Comparison of ENCODE assay signal across 8 mouse cellular contexts in the genomic region with DNA sequence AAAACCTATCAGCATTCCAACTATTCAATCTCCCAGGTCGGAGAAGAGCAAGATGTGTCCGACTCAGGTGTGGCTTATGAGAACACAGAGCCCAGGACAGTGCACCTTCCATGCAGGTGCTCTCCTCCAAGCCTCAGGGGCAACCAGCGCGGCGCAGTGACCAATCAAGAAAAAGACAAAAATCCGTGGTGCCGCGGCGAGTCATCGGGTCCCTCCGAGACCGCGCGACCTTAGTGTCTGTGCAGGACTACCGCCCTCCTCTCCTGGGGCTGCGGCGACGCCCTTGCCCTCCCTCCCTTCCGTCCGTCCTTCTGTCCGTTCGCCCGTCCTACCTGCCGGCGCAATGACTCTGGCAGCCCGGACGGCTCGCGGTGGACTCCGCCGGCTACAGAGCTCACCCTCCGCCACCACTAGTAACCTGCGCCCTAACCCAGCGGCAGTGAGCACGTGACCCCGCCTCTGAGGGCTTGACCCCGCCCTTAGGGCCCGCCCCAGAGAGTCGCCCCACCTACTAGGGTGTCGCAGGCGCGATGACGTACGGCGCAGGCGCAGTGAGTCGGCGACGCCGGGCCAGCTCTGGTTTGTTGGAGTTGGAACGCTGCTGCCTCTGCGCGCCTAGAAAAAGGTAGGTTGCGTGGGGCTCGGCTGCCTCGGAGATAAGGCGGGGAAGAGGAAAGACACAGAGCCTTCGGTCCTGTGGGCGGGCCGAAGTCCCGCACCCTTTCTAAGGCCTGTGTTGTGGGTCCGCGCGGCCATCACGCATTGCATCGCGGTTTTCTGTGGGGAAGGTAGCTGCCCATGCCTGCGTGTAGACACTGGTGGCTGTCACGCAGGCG. TPM values are rescaled to one million over a fixed set of nuclear protein-coding genes. Genes with fewer than 3 reads are reported as not detected.
DNase-seq lines count a peak whose midpoint lies in the region; ATAC-seq and TF ChIP-seq lines count a peak whose summit lies in the region.

A gene (minus strand): TSS at position 455 of the 836 bp plus-strand sequence.
A gene (plus strand): TSS at position 500 of the 836 bp plus-strand sequence.

- H3K9me3 ChIP-seq in embryonic facial prominence, embryonic 13.5 days: no peaks in the 10 kb centered on the region
- no peaks in the 10 kb centered on the region for H3K9me3 ChIP-seq in limb, embryonic 13.5 days
- no peaks in the 10 kb centered on the region for H3K9me3 ChIP-seq in midbrain, embryonic 16.5 days (replicated peaks; ENCODE audit: control insufficient read depth, low read length, poor library complexity, severe bottlenecking)

- peak; percentile 95 for DNase-seq in 3134 (ENCODE audit: extremely low read depth, insufficient read length, low spot score)
- peak; percentile 99 for DNase-seq in adrenal gland, postnatal 36 days
- DNase-seq in heart, adult 2 months: peak; percentile 98 to 99
- peak; percentile 97 to 98 for DNase-seq in kidney, adult 8-10 months
- DNase-seq in spleen, postnatal 10 days (ENCODE audit: low spot score in 2 of 2): peak; percentile 96 to 99

- no peaks in the 10 kb centered on the region for H3K27me3 ChIP-seq in embryonic facial prominence, embryonic 13.5 days
- no peaks in the 10 kb centered on the region for H3K27me3 ChIP-seq in heart, adult 2 months (ENCODE audit: control insufficient read depth, insufficient read depth, low read length)
- no peaks in the 10 kb centered on the region for H3K27me3 ChIP-seq in limb, embryonic 13.5 days
- no peaks in the 10 kb centered on the region for H3K27me3 ChIP-seq in midbrain, embryonic 16.5 days (ENCODE audit: control insufficient read depth, insufficient read depth, low read depth, low read length)

- WGBS in embryonic facial prominence, embryonic 13.5 days: under 1% methylated on average over 69 of the region's 70 CpGs
- WGBS in heart, adult 2 months: under 1% methylated on average over 70 of the region's 70 CpGs
- WGBS in limb, embryonic 13.5 days: under 1% methylated on average over 64 of the region's 70 CpGs
- WGBS in midbrain, embryonic 16.5 days: under 1% methylated on average over 70 of the region's 70 CpGs

- peak; percentile 47; the same call in 1 of the 2 replicates for TF ChIP-seq EP300 in heart, adult 2 months (IDR thresholded peaks at IDR 0.05; ENCODE audit: insufficient read depth, low read depth, low read length)

- H3K9ac ChIP-seq in embryonic facial prominence, embryonic 13.5 days: peak within 1 kb of the TSS; percentile 94
- peak within 1 kb of the TSS; percentile 88 for H3K9ac ChIP-seq in heart, adult 2 months (ENCODE audit: low read depth, low read length)
- H3K9ac ChIP-seq in limb, embryonic 13.5 days: peak within 1 kb of the TSS; percentile 90
- H3K9ac ChIP-seq in midbrain, embryonic 16.5 days (ENCODE audit: low read depth, low read length): peak within 1 kb of the TSS; percentile 88

- intact Hi-C loops in heart, adult 2 months (cut with DNase I): loop anchor here (2.0 kb wide), 1 partner anchor 27 kb away; a partner anchor contains a TSS

- TF ChIP-seq POLR2A in heart, adult 2 months (IDR thresholded peaks at IDR 0.05; ENCODE audit: insufficient read depth, low read depth, low read length): peak; percentile 91

- peaks cover 24% of the 10 kb centered on the region for H3K36me3 ChIP-seq in embryonic facial prominence, embryonic 13.5 days
- H3K36me3 ChIP-seq in heart, adult 2 months (ENCODE audit: control insufficient read depth, insufficient read depth, low read length): no peaks in the 10 kb centered on the region
- peaks cover 23% of the 10 kb centered on the region for H3K36me3 ChIP-seq in limb, embryonic 13.5 days
- H3K36me3 ChIP-seq in midbrain, embryonic 16.5 days (ENCODE audit: control insufficient read depth, insufficient read depth, low read length): peaks cover 1% of the 10 kb centered on the region; the same call in 1 of the 2 replicates

- H3K79me2 ChIP-seq in heart, adult 2 months (replicated peaks; ENCODE audit: control insufficient read depth, insufficient read depth, low read length): no peaks in the 10 kb centered on the region; the same call in 1 of the 2 replicates

- peak; percentile 30 for TF ChIP-seq CTCF in heart, adult 2 months (IDR thresholded peaks at IDR 0.05)

- peak within 1 kb of the TSS; percentile 86 for H3K4me3 ChIP-seq in embryonic facial prominence, embryonic 13.5 days
- peak within 1 kb of the TSS; percentile 91 for H3K4me3 ChIP-seq in heart, adult 2 months
- peak within 1 kb of the TSS; percentile 76 for H3K4me3 ChIP-seq in limb, embryonic 13.5 days
- peak within 1 kb of the TSS; percentile 75 for H3K4me3 ChIP-seq in midbrain, embryonic 16.5 days (ENCODE audit: low read depth, low read length)

- peaks cover 16% of the 10 kb centered on the region for H3K4me1 ChIP-seq in embryonic facial prominence, embryonic 13.5 days
- H3K4me1 ChIP-seq in heart, adult 2 months (ENCODE audit: control insufficient read depth, insufficient read depth, low read length): peaks cover 2% of the 10 kb centered on the region; the same call in 1 of the 2 replicates
- H3K4me1 ChIP-seq in limb, embryonic 13.5 days: peaks cover 16% of the 10 kb centered on the region
- peaks cover 21% of the 10 kb centered on the region for H3K4me1 ChIP-seq in midbrain, embryonic 16.5 days (ENCODE audit: control insufficient read depth, insufficient read depth, low read length)

- H3K27ac ChIP-seq in embryonic facial prominence, embryonic 13.5 days: peak within 1 kb of the TSS; percentile 83
- peak within 1 kb of the TSS; percentile 79 for H3K27ac ChIP-seq in heart, adult 2 months
- H3K27ac ChIP-seq in limb, embryonic 13.5 days: peak within 1 kb of the TSS; percentile 85
- H3K27ac ChIP-seq in midbrain, embryonic 16.5 days (ENCODE audit: low read length): peak within 1 kb of the TSS; percentile 88

- peak within 1 kb of the TSS; percentile 76 for H3K4me2 ChIP-seq in embryonic facial prominence, embryonic 13.5 days
- H3K4me2 ChIP-seq in limb, embryonic 13.5 days (replicated peaks): peak within 1 kb of the TSS; percentile 82
- H3K4me2 ChIP-seq in midbrain, embryonic 16.5 days (ENCODE audit: low read length): peak within 1 kb of the TSS; percentile 70

- ATAC-seq in embryonic facial prominence, embryonic 13.5 days (ENCODE audit: insufficient number of reproducible peaks, insufficient read depth, low FRiP score, low TSS enrichment, low read depth): peak; percentile 96
- peak; percentile 98 for ATAC-seq in limb, embryonic 13.5 days (ENCODE audit: low FRiP score, low read depth)
- peak; percentile 94 for ATAC-seq in midbrain, embryonic 16.5 days

RNA-seq across cellular contexts. Expression of the first gene that starts in this region (rescaled TPM):
- 1 to 10 TPM; 6.6 to 7.7 TPM for total RNA-seq in adrenal gland, postnatal 36 days (2021)
- 6.2 and 6.8 TPM in 2 replicates for polyA plus RNA-seq in embryonic facial prominence, embryonic 13.5 days (2015; fragmentation: Nextera tagmentation; extraction: Ambion mirVana)
- 1 to 10 TPM; 7.0 to 8.6 TPM for total RNA-seq in heart, adult 2 months (2021)
- polyA plus RNA-seq in heart, adult 2 months (2012; rRNA removed): 5.7 and 11.5 TPM in 2 replicates
- polyA plus RNA-seq in limb, embryonic 13.5 days (2015; fragmentation: Nextera tagmentation; extraction: Ambion mirVana): 6.8 and 7.7 TPM in 2 replicates
- polyA plus RNA-seq in midbrain, embryonic 16.5 days (2015; fragmentation: Nextera tagmentation; extraction: Ambion mirVana): 12.6 and 13.7 TPM in 2 replicates

RNA-seq across cellular contexts. Expression of the second gene that starts in this region (rescaled TPM):
- total RNA-seq in adrenal gland, postnatal 36 days (2021): 10 to 100 TPM; 86.7 to 90.8 TPM
- 186 and 198 TPM in 2 replicates for polyA plus RNA-seq in embryonic facial prominence, embryonic 13.5 days (2015; fragmentation: Nextera tagmentation; extraction: Ambion mirVana)
- total RNA-seq in heart, adult 2 months (2021): 10 to 100 TPM; 54.6 to 64.7 TPM
- polyA plus RNA-seq in heart, adult 2 months (2012; rRNA removed): 25.5 and 36.3 TPM in 2 replicates
- 175 and 185 TPM in 2 replicates for polyA plus RNA-seq in limb, embryonic 13.5 days (2015; fragmentation: Nextera tagmentation; extraction: Ambion mirVana)
- polyA plus RNA-seq in midbrain, embryonic 16.5 days (2015; fragmentation: Nextera tagmentation; extraction: Ambion mirVana): 198 and 214 TPM in 2 replicates

Comparison
In these comparisons a context has a peak if more than half of its experiments do, and no peak if none do; other contexts are left out.
1. Peak in every context shown above with its lines: DNase-seq, ATAC-seq, H3K4me3 ChIP-seq and H3K27ac ChIP-seq.